Comparison of ENCODE assay signal across 9 mouse cellular contexts in the genomic region with DNA sequence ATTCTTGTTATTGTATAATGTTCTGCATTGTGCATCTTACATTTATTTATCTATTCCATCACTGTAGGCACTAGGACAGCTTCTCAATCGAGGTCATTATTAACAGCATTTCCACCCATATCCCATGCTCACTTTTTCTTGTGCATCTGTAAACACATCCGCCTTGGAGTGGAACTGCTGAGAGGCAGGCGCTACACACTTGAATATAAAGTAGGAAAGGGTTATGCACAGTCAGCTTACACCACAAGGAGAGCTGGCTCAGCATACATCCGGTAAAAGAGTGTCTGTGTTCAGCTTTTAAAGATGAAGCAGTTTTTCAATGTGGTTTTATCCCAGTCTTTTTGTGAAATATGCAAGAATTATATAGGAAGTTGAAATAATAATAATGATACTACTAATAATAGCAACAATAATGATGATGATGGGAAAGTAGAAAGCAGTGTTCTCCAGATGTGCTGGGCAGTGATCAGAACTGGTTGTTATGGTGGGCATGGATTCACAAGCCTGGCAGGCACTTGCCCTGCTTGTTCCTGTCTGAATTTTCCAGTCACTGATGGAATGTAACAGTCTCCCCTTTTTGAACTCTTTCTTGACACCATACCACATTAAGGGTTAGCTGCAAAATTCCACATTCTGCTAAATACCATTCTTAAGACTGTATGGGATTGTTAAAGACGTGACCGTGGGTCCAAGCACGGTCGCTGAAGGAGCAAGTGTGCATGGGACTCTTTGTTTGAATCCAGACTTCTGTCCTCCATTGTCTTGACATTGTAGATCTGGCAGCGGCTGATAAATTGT.
A peak's percentile ranks its signal among the peaks of the same experiment; 100 is the strongest.
DNase-seq lines count a peak whose midpoint lies in the region; ATAC-seq and TF ChIP-seq lines count a peak whose summit lies in the region.
"Had no signal": no experiment of that assay in that cellular context is flagged by ENCODE, and none has a peak within 500 bp of the region (broad histone marks: within the 10 kb centered on the region; RNA-seq: fewer than 3 reads in every experiment).

No protein-coding gene starts in this region.

- DNase-seq in heart, adult 2 months: peak; percentile 29 to 32
- no peak for DNase-seq in heart, adult 8-10 months (ENCODE audit: low spot score)
- DNase-seq in testis, postnatal 10 days (ENCODE audit: low spot score): no peak
- no peak for DNase-seq in liver, embryonic 14.5 days (ENCODE audit: low read depth in 3 of 3, low spot score in 3 of 3)
- DNase-seq in urinary bladder, postnatal 25 days (ENCODE audit: low spot score): no peak
- DNase-seq in layer of hippocampus, adult 18-20 months (ENCODE audit: low spot score in 2 of 2): no peak
- no peak for DNase-seq in testis, postnatal 14 days (ENCODE audit: low spot score)
- DNase-seq: gastrocnemius, postnatal 14 days had no signal

- H3K27me3 ChIP-seq in heart, adult 2 months (ENCODE audit: control insufficient read depth, insufficient read depth, low read length): no peaks in the 10 kb centered on the region
- H3K27me3 ChIP-seq in testis, adult 2 months (ENCODE audit: control insufficient read depth, insufficient read depth, low read length): no peaks in the 10 kb centered on the region
- H3K27me3 ChIP-seq in liver, embryonic 14.5 days (ENCODE audit: control insufficient read depth, insufficient read depth, low read length): no peaks in the 10 kb centered on the region

- peak overlapping the region; percentile 80 for H3K27ac ChIP-seq in heart, adult 2 months
- H3K27ac ChIP-seq in testis, adult 2 months (ENCODE audit: control insufficient read depth, insufficient read depth, low read depth, low read length): peak overlapping the region; percentile 18; the same call in 1 of the 2 replicates
- no peak overlapping the region for H3K27ac ChIP-seq in liver, embryonic 14.5 days

- no peak for TF ChIP-seq CTCF in heart, adult 2 months (IDR thresholded peaks at IDR 0.05)
- TF ChIP-seq CTCF in testis, adult 2 months (IDR thresholded peaks at IDR 0.05; ENCODE audit: control insufficient read depth, insufficient read depth, insufficient replicate concordance, low read depth, low read length): no peak
- TF ChIP-seq CTCF in liver, embryonic 14.5 days (IDR thresholded peaks at IDR 0.05; ENCODE audit: low read depth): no peak

- 0 out of 2 replicates have a peak overlapping the region, but pooled peaks have one; percentile 35 for H3K9ac ChIP-seq in heart, adult 2 months (ENCODE audit: low read depth, low read length)
- H3K9ac ChIP-seq in liver, embryonic 14.5 days (replicated peaks): no peak overlapping the region

- peaks cover 8% of the 10 kb centered on the region for H3K36me3 ChIP-seq in heart, adult 2 months (ENCODE audit: control insufficient read depth, insufficient read depth, low read length)
- no peaks in the 10 kb centered on the region for H3K36me3 ChIP-seq in testis, adult 2 months (ENCODE audit: control insufficient read depth, insufficient read depth, low read length)
- H3K36me3 ChIP-seq in liver, embryonic 14.5 days (replicated peaks; ENCODE audit: control insufficient read depth, insufficient read depth, low read depth): no peaks in the 10 kb centered on the region

- intact Hi-C loops in heart, adult 2 months (cut with DNase I): loop anchor here (10.0 kb wide), 1 partner anchor 227 kb away; a partner anchor contains a TSS

- peak overlapping the region; percentile 24 for H3K4me3 ChIP-seq in heart, adult 2 months
- H3K4me3 ChIP-seq in testis, adult 2 months (ENCODE audit: control insufficient read depth, low read depth, low read length): no peak overlapping the region
- no peak overlapping the region for H3K4me3 ChIP-seq in liver, embryonic 14.5 days (ENCODE audit: insufficient read depth in 1 of 2, low read depth in 2 of 2, low read length in 2 of 2)

- peak overlapping the region; percentile 44 for H3K4me2 ChIP-seq in liver, embryonic 14.5 days (ENCODE audit: low read depth)

- H3K79me2 ChIP-seq in heart, adult 2 months (replicated peaks; ENCODE audit: control insufficient read depth, insufficient read depth, low read length): no peaks in the 10 kb centered on the region

- WGBS in heart, adult 2 months: 20% methylated on average over 9 of the region's 9 CpGs
- WGBS in liver, embryonic 14.5 days (ENCODE audit: insufficient replicate concordance): 28% methylated on average over 9 of the region's 9 CpGs

- TF ChIP-seq POLR2A in heart, adult 2 months (IDR thresholded peaks at IDR 0.05; ENCODE audit: insufficient read depth, low read depth, low read length): no peak
- TF ChIP-seq POLR2A in testis, adult 2 months (IDR thresholded peaks at IDR 0.05; ENCODE audit: control insufficient read depth, low read depth, low read length): no peak

- TF ChIP-seq EP300 in heart, adult 2 months (IDR thresholded peaks at IDR 0.05; ENCODE audit: insufficient read depth, low read depth, low read length): no peak
- TF ChIP-seq EP300 in liver, embryonic 14.5 days (IDR thresholded peaks at IDR 0.05; ENCODE audit: low read depth): no peak

- ATAC-seq in liver, embryonic 14.5 days (ENCODE audit: insufficient read depth): peak; percentile 17

- no peaks in the 10 kb centered on the region for H3K9me3 ChIP-seq in liver, embryonic 14.5 days (ENCODE audit: control insufficient read depth, low read length)

- H3K4me1 ChIP-seq in heart, adult 2 months (ENCODE audit: control insufficient read depth, insufficient read depth, low read length): peaks cover 9% of the 10 kb centered on the region
- H3K4me1 ChIP-seq in testis, adult 2 months (ENCODE audit: control insufficient read depth, insufficient read depth, low read length): no peaks in the 10 kb centered on the region
- H3K4me1 ChIP-seq in liver, embryonic 14.5 days (replicated peaks; ENCODE audit: control insufficient read depth in 2 of 2, insufficient read depth in 2 of 2, low read length in 1 of 2): peaks cover 4 to 14% of the 10 kb centered on the region in 2 experiments; a peak in 3 of 4 replicates

Comparison
In these comparisons a context has a peak if more than half of its experiments do, and no peak if none do; other contexts are left out.
1. DNase-seq: peak in heart, adult 2 months (2 of 2); none in heart, adult 8-10 months (single experiment), testis, postnatal 10 days (single experiment), liver, embryonic 14.5 days (0 of 3), urinary bladder, postnatal 25 days (single experiment), layer of hippocampus, adult 18-20 months (0 of 2) and testis, postnatal 14 days (single experiment).